27 mouse cellular contexts compared by ENCODE assay signal in genomic region chr10:117548262-117548661, GRCm38 (mm10).
"Had no signal": no experiment of that assay in that cellular context is flagged by ENCODE, and none has a peak within 500 bp of the region (broad histone marks: within the 10 kb centered on the region; RNA-seq: fewer than 3 reads in every experiment).

No protein-coding gene starts in this region.

- H3K4me1 ChIP-seq: forebrain, embryonic 13.5 days; forebrain, embryonic 15.5 days had no signal

- H3K9me3 ChIP-seq: embryonic facial prominence, embryonic 10.5 days; embryonic facial prominence, embryonic 12.5 days; embryonic facial prominence, embryonic 13.5 days; embryonic facial prominence, embryonic 15.5 days; forebrain, embryonic 10.5 days; forebrain, embryonic 12.5 days; forebrain, embryonic 13.5 days; forebrain, embryonic 15.5 days had no signal

- H3K36me3 ChIP-seq: embryonic facial prominence, embryonic 10.5 days; embryonic facial prominence, embryonic 12.5 days; embryonic facial prominence, embryonic 13.5 days; embryonic facial prominence, embryonic 15.5 days; forebrain, embryonic 10.5 days; forebrain, embryonic 12.5 days; forebrain, embryonic 15.5 days had no signal

- H3K4me3 ChIP-seq: embryonic facial prominence, embryonic 10.5 days; embryonic facial prominence, embryonic 12.5 days; embryonic facial prominence, embryonic 13.5 days; embryonic facial prominence, embryonic 15.5 days; erythroblast, embryonic 14.5 days; forebrain, embryonic 10.5 days; forebrain, embryonic 12.5 days; forebrain, embryonic 13.5 days; forebrain, embryonic 15.5 days; gastrocnemius, adult 2 months; heart, adult 2 months had no signal

- H3K27ac ChIP-seq: embryonic facial prominence, embryonic 10.5 days; embryonic facial prominence, embryonic 12.5 days; embryonic facial prominence, embryonic 13.5 days; embryonic facial prominence, embryonic 15.5 days; forebrain, embryonic 10.5 days; forebrain, embryonic 12.5 days; forebrain, embryonic 13.5 days; forebrain, embryonic 15.5 days; gastrocnemius, adult 2 months; heart, adult 2 months had no signal

- DNase-seq: cerebellum, adult 9-10 months; cerebellum, adult 9-11 months; cerebellum, postnatal 10 days; cerebellum, postnatal 14 days; cerebellum, postnatal 25 days; cerebellum, postnatal 36 days; embryo, embryonic 11 days; forebrain, postnatal 0 days; gastrocnemius, adult 2 months; gastrocnemius, postnatal 10 days; gastrocnemius, postnatal 14 days; gastrocnemius, postnatal 25 days; gastrocnemius, postnatal 36 days; heart, adult 11 months; heart, adult 18-20 months; heart, adult 2 months had no signal

- ATAC-seq: forebrain, embryonic 13.5 days; forebrain, embryonic 14.5 days; forebrain, embryonic 15.5 days; forebrain, embryonic 16.5 days; forebrain, postnatal 0 days had no signal

- H3K27me3 ChIP-seq: embryonic facial prominence, embryonic 12.5 days; embryonic facial prominence, embryonic 13.5 days; embryonic facial prominence, embryonic 15.5 days; forebrain, embryonic 12.5 days; forebrain, embryonic 13.5 days; forebrain, embryonic 15.5 days had no signal
